Mouse (Mus musculus): ENCODE measurements at regions not wholly inside any gene's neighbourhood (a gene's known extent, or its start where the extent isn't known, plus 50 kb on each side); places are given as distances from the start of the nearest gene placed in this dataset.
"Not testable (repeated sequence)": the region's sequence is repeated elsewhere in the genome, so short reads cannot be mapped to it uniquely, and the experiment has no call there.

GRCm38 (mm10) chr12:44674541-44674940, 345.9 kb downstream of the Nrcam start:
- H3K27me3 ChIP-seq (ENCODE audit: insufficient read depth, low read length); H3K4me3 ChIP-seq (replicated peaks; ENCODE audit: low read length); H3K4me1 ChIP-seq (replicated peaks; ENCODE audit: low read depth, low read length); H3K36me3 ChIP-seq (ENCODE audit: insufficient read depth, low read length); H3K9me3 ChIP-seq (ENCODE audit: low read length): not testable (repeated sequence)
- peak; percentile 40 for TF ChIP-seq CTCF (conservative IDR thresholded peaks at IDR 0.05; ENCODE audit: low read length)

GRCm38 (mm10) chr12:44675003-44675402, 346.3 kb downstream of the Nrcam start:
- no peaks in the 10 kb centered on the region for H3K9me3 ChIP-seq (ENCODE audit: low read length)
- no peaks in the 10 kb centered on the region for H3K27me3 ChIP-seq (ENCODE audit: insufficient read depth, low read length)
- H3K36me3 ChIP-seq (ENCODE audit: insufficient read depth, low read length) = no peaks in the 10 kb centered on the region
- H3K4me1 ChIP-seq (replicated peaks; ENCODE audit: low read depth, low read length) = no peaks in the 10 kb centered on the region
- H3K4me3 ChIP-seq (replicated peaks; ENCODE audit: low read length) = no peak overlapping the region
- no peak for TF ChIP-seq CTCF (conservative IDR thresholded peaks at IDR 0.05; ENCODE audit: low read length)
- no peak for TF ChIP-seq NANOG (IDR thresholded peaks at IDR 0.05; ENCODE audit: borderline replicate concordance, low read length)
- no peak for TF ChIP-seq POU5F1 (IDR thresholded peaks at IDR 0.05; ENCODE audit: borderline replicate concordance, low read length)
